Mouse (Mus musculus) embryonic fibroblast, embryonic 13.5 days (primary cell): Measurements from ENCODE around the gene Ntng1. TPM values are rescaled to one million over a fixed set of nuclear protein-coding genes. Genes with fewer than 3 reads are reported as not detected.

ENCODE experiments used
- H3K27ac ChIP-seq: 2 replicates; pipeline ENCODE4 v1.5.1; 2012; ENCODE audit warnings: low read length, control low read depth, inconsistent platforms; ENCODE audit not compliant: insufficient read depth
- H3K4me1 ChIP-seq: 2 replicates; pipeline ENCODE4 v1.6.1; 2011; ENCODE audit warnings: low read length; ENCODE audit not compliant: control insufficient read depth, insufficient read depth
- H3K4me3 ChIP-seq: 2 replicates; pipeline ENCODE4 v1.5.1; 2011; ENCODE audit warnings: mild to moderate bottlenecking, control low read depth, low read length; ENCODE audit not compliant: insufficient read depth
- CTCF ChIP-seq: IDR thresholded peaks from 2 replicates; pipeline ENCODE4 v1.5.1; 2011; ENCODE audit warnings: mild to moderate bottlenecking, control low read depth, low read length, moderate library complexity, borderline replicate concordance; ENCODE audit not compliant: insufficient read depth
- POLR2A ChIP-seq: IDR thresholded peaks from 2 replicates; pipeline ENCODE4 v1.6.1; 2011; ENCODE audit warnings: low read depth, mild to moderate bottlenecking, control low read depth, low read length, moderate library complexity
- polyA plus RNA-seq: library from polyadenylated mRNA; stranded (reverse); fragments of >200 nt; gene quantifications from 2 replicates; pipeline ENCODE4 v1.2.4, GENCODE M21; 2011; ENCODE audit warnings: low read depth; ENCODE audit not compliant: missing spikeins, insufficient read length

Ntng1 gene
- polyA plus RNA-seq, 1 experiment = 1.3 TPM

DNA sequence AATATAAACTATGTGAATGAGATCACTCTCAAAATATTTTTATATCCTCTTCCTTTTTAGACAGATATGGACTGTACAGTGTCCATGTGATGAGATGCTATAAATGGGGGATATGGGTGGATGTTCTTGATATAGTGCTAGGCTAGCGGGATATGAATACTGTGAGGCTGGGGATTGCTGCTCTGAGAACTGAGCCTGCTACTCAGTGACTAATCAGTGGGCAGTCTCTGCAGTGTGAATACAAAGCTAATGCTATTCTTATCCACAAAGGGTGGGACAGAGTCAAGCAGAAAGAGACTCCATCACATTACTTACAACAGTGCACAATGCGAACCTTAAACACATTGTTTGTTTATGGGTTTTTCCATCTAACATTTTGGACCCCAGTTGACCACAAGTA, 206.2 kb downstream of the Ntng1 start:
- peaks cover 9% of the 10 kb centered on the region for H3K4me1 ChIP-seq
- 0 out of 2 replicates have a peak overlapping the region, but pooled peaks have one; percentile 11 for H3K27ac ChIP-seq
- TF ChIP-seq POLR2A (no peak), CTCF (no peak)
- H3K4me3 ChIP-seq = no peak overlapping the region

DNA sequence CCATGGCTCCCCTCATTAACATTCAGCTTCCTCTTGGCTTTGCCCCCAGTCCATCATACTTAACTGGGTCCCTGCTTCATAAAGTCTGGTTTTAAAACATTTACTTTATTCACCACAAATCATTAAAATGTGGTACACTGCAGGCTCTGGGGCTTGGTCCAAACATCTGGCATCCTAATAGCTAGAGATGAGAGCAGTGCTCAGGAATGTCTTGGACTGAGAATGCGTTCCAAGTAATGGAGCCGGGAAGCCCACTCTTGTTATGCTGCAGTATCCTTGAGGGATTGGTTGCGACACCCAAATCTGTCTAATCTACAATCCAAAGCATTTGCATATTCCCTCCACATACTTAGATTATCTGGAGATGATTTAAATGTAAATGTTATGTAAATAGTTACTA, 207.5 kb downstream of the Ntng1 start:
- TF ChIP-seq POLR2A = no peak
- no peak for TF ChIP-seq CTCF
- Histone ChIP-seq H3K27ac (peak overlapping the region; percentile 76), H3K4me1 (peaks cover 9% of the 10 kb centered on the region), H3K4me3 (no peak overlapping the region)

DNA sequence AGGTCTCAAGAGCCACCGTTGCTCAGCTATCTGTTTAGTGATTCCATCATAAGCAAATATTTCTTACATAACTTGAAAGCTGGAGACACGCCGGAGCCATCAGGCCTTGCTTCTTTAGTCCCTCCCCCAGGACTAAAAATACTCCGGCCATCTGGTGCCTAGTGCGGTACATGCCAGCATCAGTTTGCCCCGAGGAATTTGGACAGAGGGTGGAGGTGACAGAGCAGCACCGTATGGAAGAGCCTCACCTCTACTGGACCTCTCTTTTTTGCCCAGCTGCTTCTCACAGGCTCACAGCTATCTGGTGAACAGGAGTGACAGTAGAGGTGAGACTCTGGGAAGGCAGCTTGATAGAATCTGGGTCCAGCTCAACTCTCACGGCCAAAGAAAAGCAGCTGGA, 211.6 kb downstream of the Ntng1 start:
- peaks cover 6% of the 10 kb centered on the region for H3K4me1 ChIP-seq
- TF ChIP-seq POLR2A (no peak), CTCF (no peak)
- H3K27ac ChIP-seq = no peak overlapping the region
- H3K4me3 ChIP-seq = no peak overlapping the region

DNA sequence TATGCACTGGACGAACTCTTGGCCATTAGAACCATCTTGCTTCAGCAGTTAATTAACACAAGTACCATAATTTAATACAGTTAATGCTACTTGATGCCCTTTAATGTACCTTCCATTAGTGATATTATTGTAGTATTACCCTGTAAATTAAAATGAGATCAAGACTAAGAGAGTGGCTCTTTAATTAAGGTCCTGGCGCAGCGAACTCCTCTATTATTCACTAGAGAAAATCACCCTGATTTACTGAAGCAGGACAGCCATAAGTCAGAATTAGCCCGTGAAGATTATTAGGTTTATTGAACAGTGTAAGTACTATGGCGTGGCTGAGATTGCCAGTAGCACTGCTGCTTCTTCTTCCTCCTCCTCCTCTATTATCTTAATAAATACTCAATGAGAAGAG, 212.8 kb downstream of the Ntng1 start:
- no peak for TF ChIP-seq CTCF
- Histone ChIP-seq H3K4me3 (no peak overlapping the region), H3K27ac (no peak overlapping the region), H3K4me1 (peaks cover 2% of the 10 kb centered on the region; the same call in 1 of the 2 replicates)

DNA sequence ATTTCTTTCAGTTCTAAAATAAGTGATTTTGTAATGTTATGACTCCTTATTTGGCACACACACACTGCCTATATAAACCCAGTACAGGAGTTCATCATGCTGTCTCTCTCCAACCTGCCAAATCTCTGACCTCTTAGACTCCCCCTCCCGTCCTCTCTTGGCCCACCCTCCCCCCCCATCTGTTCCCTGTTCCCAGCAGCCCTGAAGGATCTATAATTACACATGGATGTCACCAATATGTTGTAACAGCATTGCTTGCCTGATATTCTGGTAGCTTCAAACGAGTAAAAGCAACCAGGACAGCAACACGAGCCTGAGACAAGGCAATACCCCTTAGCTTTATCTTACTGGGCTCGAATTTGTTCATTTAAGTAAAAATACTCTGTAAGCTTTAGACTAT, 220.0 kb downstream of the Ntng1 start:
- Histone ChIP-seq H3K4me1 (no peaks in the 10 kb centered on the region), H3K4me3 (no peak overlapping the region), H3K27ac (no peak overlapping the region)
- TF ChIP-seq CTCF (no peak), POLR2A (no peak)

DNA sequence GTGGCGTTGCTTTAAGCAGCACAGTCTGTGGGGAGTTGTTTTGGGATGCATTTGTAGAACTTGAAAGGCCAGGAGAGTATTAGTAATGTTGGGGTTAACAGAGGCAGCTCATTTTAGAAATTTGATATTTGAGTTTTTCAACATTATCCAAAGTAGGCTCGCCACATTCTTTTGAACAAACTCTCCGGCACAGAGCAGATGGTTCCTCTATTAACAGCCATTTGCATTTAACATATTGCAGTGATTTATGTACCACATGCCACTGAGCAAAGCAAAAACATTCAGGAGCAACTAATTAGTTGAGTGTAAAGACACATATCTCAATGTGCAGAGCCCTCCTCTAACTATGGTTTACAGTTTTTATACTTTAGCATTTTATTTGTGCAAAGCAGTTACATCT, 224.8 kb downstream of the Ntng1 start:
- Histone ChIP-seq H3K4me1 (no peaks in the 10 kb centered on the region), H3K4me3 (no peak overlapping the region), H3K27ac (no peak overlapping the region)
- no peak for TF ChIP-seq POLR2A
- TF ChIP-seq CTCF = no peak

DNA sequence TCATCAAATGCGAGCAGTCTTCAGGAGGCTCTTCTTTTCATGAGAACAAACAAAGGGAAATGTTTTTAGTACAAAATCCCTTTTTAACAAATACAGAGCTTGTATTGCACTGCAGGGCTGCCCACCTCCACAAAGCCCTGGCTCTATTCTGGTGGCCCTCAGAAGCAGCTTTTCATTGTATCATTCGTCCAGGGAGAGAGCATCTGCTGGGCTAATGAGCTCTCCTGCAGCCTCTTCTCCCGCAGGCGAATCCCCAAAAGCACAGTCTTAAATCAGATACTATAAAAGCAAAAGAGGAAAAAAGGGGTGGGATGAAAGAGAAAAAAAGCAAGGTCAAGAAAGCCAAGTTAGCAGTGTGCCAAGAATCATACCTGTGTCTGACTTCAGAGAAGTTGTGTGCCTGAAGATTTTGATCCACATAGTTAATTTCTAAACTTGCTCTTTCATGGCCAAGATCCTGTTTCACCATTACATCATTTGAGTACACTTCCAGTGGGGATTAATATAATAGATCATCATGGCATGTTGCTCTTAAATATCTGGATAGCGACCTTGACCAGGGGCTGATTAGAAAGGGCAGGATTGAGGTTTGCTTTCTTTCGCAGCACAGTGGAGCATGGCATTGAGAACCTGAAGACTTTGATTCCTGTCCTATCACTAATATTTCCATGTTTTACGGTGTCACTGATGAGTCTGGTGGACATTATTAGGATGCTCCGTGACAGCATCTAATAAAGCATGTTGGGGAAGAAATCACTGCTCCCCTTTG, 225.7 kb downstream of the Ntng1 start:
- Histone ChIP-seq H3K4me3 (no peak overlapping the region), H3K27ac (no peak overlapping the region), H3K4me1 (no peaks in the 10 kb centered on the region)
- TF ChIP-seq POLR2A (no peak), CTCF (no peak)

DNA sequence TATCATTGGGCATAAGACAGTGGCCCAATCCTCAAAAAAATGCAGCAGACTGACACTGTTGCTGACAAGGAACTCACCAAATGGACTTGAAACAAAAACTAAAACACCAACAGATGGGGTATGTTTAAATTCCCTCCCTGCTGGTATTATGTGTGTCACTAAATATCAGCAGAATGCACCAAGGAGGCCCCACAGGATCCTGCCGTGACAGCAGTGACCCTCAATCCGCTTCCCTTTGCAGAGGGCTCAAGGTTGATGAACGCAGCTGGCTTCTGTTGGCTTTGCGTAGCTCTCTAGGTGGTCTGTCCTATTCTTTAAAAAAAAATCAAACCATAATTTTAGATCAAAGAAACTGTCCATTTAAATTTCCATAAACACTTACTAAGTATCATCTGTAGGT, 226.7 kb downstream of the Ntng1 start:
- Histone ChIP-seq H3K27ac (no peak overlapping the region), H3K4me3 (no peak overlapping the region), H3K4me1 (no peaks in the 10 kb centered on the region)
- TF ChIP-seq POLR2A (no peak), CTCF (no peak)

DNA sequence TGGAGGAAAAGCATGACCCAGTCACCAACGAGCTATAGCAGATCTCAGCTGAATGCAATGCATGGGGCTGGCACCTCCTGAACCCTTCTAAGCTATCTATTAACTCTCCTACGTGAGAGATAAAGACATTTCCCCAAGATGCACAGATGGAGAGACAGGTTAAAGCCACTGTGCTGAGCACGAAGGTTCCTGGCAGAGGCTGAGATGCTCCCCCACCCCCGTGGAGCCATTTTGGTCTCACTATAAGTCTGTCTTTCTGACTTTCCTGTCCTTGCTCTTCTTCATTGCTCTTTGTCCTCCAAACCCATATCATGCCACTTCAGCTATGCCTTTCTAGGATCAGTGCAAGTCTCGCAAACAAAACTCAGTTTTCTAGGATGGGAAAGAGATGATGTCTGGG, 229.6 kb downstream of the Ntng1 start:
- Histone ChIP-seq H3K4me1 (no peaks in the 10 kb centered on the region), H3K27ac (no peak overlapping the region), H3K4me3 (no peak overlapping the region)
- TF ChIP-seq POLR2A (no peak), CTCF (no peak)

DNA sequence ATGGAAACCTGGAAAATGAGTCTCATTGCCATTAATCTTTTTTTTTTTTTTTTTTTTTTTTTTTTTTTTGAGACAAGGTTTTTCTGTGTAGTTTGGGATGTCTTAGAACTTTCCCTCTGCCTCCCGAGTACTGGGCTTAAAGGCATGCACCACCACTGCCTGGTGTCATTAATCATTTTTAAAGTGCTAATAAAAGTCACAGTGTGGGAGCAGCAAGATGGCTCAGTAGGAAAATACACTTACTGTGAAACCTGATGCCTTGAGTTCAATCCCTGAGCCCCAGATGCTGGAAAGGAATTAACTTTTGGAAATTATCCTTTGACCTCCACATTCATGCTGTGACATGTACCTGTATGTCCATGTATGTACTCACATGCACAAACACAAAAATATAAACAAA, 253.2 kb downstream of the Ntng1 start:
- no peak for TF ChIP-seq POLR2A
- TF ChIP-seq CTCF = no peak
- H3K4me3 ChIP-seq = no peak overlapping the region
- H3K4me1 ChIP-seq = no peaks in the 10 kb centered on the region
- H3K27ac ChIP-seq = no peak overlapping the region
